Mouse (Mus musculus) right cerebral cortex, postnatal 14 days (tissue): ENCODE results near the gene Cobll1.

ENCODE experiments used
- DNase-seq: peaks from one replicate; pipeline ENCODE4 v3.0.0; 2022

The Cobll1 gene

DNA sequence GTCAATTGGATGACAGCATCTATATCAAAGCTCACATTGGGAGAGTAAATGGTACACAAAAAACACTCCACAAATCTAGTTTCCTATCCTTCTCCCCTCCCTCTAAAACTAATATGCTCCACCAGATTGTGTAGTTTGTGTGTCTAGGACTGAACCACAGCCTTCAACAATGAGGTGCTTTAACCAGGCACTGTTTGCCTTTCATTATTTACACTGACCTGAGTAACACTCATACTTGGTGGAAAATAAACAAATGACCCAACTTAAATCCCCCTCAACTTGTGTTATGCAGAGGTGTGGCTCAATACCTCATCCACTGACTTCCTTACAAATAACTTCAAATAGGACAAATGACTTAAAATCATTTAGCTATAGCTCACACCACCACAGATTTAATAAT lies 155.8 kb downstream of the Cobll1 start:
- no peak for DNase-seq

DNA sequence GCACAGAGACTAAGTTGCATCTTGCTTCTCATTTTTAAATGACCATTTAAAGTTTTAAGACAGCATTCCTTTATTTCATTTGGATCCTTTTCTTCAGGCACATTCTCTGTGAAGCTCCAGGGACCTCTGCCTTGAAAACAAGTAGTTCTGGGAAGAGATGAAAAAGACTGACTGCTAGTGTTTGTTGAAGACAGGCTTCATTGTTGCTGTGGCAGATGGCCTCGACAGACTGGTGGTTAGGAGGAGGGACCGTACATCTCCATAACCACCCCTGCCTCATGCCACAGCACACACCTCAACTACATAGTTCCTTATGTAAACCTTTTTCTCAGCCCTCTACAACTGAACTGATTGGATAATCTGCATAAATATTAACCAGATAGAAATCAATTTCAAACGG lies 161.7 kb downstream of the Cobll1 start:
- no peak for DNase-seq

DNA sequence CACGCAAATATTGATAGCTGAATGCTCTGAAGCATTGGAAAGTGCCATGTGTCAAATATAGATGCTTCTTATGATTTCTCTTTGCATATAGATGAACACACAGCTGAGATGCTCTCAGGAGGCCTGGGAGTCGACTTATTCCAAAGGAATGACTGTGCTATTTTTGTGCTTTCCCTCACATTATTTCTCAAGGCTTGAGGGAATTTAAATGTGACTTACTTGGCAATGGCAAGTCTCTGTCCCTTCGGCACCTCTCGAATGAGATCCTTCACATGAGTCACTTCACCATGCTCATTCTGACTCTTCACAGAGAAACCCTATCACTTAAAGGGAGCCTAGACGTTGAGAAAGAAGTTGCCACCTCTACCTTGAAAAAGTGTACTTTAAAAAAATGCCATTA lies 163.4 kb downstream of the Cobll1 start:
- DNase-seq, result no peak

DNA sequence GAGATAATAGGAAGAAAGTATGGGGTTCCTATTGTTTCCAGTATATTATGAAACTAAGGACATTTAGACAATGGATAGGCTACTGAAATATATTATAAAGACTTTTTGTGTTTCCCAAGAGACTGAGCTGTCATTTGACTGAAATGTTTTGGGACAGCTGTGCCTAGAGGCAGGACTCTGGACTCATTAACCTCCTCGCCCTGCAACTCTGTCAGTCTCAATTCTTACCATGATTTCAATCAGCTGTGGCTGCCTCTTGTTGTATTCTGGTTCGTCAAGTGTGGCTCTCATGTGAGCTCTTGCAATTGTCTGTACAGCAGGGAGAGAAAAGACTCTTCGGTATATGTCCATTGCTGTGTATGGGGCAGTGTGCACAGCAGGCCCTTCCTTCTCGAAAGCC lies 163.8 kb downstream of the Cobll1 start:
- DNase-seq, result no peak

DNA sequence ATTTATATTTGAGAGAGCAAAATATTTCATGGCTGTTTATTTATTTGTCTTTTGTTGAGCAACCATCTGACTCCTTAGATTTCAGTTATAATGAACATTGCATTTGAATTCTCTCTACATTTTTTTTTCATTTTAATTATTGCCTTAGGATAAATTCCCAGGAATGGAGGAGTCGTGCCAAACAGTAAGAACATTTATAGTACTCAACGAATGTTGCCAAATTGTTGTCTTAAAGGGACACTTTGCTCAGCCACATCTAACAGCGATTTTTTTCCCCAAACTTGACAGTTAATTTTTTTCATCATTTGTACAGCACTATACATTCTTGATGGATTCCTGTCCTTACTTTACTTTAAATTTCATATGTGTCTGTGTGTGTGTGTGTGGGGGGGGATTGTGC lies 167.0 kb downstream of the Cobll1 start:
- DNase-seq, result no peak

DNA sequence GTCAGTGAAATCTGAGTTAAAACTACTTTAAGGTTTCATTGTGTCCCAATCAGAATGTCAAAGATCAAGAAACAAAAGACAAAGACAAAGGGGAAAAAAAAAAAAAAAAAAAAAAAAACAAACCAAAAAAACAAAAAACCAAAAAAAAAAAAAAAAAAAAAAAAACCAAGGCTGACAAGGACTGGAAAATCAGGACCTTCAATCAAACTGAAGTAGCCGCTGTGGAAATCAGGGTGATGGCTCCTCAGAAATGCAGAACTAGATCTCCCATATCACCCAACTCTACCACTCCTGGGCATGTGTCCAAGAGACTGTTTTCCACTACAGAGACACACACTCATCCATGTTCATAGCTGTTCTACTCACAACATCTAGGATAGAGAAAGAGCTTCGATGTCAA lies 185.4 kb downstream of the Cobll1 start:
- no peak for DNase-seq

DNA sequence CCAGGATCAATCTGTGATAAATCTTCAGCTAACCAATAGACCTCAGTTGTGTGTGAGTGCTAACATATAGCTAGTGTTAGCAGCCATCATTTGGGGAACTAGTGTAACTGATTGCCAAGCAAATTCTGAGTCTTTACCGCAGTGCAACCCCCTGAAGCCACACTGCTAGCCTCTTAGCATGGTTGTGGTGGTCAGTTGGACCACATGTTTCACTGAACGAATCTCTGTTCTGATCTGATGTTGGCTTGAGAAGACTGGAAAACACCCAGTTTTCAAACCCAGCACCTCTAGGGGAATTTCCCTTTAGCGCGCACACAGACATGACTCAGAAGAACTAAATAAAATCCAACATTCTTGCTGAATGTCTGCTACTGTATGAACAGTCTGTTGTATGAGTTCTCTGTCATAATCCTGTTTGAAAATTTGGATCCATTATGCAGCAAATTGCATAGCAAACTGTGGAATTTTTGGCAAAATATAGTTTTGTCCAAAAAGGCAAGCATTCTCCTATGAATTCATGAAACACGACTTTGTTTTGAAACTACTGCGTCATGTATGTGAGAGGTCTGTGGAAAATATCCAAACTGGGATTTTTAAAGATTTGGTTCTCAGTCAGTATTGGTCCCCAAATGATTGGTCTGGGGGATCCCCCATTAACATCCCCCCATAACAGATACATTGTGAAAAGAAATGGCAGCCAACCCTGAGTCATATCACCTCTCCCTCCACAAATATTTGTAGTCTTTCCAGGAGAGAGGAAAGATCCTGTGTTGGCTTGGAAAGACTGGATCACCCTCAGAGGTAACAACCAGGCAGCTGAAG lies 186.8 kb downstream of the Cobll1 start:
- no peak for DNase-seq

DNA sequence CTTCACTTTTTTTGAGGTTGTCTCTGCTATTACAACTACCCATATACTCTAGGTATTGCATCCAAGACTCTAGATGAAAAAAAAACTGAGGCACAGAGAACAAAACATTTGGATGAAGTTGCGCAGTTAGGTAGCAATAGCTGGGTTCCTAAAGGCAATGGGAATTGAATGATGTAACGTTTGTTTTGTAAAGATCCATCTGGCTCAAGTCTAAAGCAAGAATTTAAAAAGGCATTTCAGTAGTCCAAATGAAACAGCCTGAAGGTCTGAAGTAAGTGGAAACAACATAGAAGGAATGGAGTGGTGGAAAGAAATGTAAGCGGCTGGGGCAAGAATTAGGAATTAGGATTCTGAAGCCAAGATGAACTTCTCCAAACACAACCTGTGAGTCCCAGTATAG lies 188.4 kb downstream of the Cobll1 start:
- DNase-seq, result no peak

DNA sequence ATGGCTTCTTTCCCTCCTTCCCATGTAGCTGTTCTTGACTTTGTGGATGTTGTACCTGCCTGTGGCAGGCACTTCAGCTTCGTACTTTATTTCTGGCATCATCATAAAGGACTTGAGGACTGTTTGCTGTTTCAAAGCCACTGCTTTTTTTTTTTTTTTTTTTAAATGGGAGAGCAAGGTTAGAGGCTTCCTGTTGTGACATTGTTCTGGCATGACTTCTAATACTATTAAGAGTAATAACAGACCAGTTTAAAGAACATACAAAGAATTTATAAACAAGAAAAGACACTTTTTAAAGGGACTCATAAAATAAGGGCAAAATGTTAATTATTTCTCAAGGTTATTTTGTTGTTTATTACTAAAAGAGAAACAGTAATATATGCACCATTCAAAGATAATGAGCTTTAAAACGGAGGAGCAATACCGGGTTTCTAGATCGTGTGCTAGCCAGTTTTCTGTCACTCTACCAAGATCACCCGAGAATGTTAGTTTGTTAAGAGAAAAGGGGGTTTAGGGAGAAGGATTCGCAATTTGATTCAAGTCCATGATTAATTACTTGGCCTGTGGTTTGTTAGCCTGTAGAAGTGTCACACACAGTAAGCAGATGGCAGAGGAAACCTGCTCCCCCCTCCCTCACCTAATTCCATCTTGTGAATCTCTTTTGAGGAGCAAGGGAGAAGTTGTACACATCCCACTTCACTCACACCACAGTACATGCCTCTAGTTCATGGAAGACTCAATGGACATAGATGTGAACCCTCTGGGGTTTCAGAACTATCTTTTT lies 190.8 kb downstream of the Cobll1 start:
- no peak for DNase-seq
